Mouse (Mus musculus) lung, adult 18-20 months (tissue): Measurements from ENCODE around the gene Vegfd.

Experiments used
- DNase-seq, 2 experiments: peaks; one replicate each; pipeline ENCODE4 v3.0.0; 2022; ENCODE audit warnings: mixed read lengths in 2 of 2

Gene Vegfd

DNA sequence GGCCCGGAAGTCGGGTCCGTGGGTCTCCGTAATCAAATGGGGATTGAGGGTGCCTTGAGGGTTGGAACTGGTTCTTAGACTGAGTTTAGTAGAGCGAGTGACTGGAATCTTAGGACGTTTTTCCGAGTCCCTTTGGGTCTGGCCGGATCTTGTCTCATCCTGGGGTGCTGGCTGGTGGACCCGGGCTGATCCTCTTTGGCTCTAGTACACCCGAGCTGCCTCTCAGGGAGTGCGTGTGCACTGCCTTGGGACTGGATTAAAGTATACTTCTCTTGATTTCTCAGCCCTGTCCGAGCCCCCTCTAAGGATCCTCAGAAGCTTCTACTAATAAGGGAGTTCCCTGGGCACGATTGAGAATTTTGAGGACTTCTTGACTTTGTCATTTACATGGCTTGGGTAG lies 46.8 kb downstream of the Vegfd start:
- DNase-seq = no peak

DNA sequence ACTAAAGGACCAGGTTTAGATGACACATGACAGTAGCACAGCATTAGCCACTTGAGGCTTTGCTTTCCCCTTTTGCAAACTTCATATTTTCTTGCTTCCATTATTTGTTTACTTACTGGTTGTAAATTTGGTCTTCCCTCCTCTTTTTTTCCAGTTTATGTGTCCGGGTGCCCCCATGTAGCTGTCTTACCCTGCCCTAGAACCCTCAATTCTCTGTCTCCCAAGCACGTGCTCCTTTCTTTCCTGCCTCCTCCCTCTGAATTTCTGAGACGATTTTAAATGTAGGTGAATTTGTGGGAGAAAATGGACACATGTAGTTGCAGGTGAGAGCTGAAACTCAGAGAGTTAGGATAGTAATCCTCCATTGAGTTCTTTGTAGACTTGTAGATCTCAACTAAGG lies 47.3 kb downstream of the Vegfd start:
- no peak for DNase-seq

DNA sequence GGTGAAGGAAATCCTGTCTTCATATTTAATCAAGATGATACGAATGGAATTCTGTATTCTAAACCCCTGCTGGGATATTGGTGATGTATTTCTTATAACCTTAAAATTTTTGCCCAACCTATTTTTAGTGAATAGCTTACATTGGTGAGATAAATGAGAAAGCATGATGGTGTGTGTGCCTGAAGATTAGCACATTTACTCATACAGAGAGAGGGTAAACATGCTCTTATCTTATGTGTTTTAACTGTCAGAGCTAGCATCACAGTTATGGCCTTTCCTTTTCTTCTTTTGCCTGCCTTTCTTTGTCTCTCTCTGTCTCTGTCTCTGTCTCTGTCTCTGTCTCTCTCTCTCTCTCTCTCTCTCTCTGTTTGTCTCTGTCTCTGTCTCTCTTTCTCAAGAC lies 51.6 kb downstream of the Vegfd start:
- no peak for DNase-seq

DNA sequence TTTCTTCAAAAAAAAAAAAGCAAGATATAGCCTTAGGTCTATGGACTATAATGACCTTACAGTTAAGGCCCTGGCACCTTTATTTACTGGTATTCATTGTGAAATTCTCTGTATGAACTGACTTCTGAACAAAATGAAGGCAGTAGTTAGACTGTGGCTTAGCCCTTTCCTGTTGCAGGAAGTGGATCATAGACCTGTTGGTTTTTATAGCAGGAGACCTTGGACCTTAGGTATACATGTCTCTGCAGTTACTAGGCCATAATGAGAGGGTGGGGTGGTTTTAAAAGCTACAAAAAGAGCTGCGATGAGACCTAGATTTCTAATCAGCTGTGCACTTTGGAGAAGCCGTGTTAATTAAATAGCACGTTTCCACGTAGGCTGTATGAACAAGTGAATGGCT lies 54.1 kb downstream of the Vegfd start:
- DNase-seq = no peak

DNA sequence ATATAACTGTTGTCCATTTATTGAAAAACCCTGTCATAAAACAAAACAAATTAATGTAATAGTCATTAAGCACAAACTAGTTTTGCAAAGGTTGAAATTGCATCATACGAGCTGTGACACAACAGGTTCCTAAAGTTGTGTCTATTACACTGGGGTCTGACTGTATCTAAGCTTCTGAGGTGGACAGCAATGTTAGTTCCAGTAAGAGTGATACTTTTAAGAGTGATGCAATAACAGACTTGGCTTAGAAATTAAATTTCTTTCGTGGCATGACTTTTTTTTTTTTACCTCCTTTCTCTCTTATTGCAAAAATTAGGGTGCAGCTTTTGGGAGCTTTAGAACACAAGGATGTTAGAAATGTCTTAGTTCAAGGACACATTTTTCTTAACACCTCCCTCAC lies 55.0 kb downstream of the Vegfd start:
- DNase-seq = no peak

DNA sequence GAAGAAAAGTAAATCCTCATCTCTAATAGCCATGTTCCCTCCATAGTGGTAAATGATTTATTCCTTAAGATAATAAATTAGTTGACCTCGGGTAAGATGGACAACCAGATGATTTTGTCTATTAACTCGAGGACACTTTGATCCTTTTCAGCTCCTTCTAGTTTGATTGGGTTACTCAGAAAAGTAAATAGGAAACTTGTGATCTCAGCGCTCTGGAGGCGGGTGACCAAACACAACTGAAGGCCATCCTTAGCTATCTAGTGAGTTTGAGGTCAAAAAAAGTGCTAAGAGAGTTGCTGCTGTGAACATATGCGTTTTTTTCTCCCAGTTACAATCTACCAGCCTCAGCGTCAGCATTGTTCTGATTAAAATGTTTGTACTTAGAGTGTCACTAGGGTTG lies 57.4 kb downstream of the Vegfd start:
- DNase-seq = no peak

DNA sequence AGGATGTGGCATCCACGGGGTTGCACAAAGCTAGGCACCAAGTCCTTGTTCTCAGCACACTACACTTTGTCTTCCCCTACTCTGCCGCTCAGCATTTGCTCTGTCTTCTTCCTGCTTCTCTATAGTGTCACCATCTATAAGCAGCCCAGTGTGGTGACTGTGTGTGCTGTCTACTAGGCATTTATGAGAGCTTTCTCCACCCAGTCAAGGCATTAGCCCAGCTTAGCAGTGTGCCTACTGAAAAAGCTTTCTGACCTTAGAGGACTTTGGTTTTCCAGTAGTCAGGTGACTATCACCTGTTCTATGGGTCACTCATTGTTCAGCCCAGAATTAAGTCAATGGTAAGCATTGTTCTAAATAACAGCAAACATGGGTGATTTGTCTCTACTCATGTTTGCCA lies 58.0 kb downstream of the Vegfd start:
- no peak for DNase-seq

DNA sequence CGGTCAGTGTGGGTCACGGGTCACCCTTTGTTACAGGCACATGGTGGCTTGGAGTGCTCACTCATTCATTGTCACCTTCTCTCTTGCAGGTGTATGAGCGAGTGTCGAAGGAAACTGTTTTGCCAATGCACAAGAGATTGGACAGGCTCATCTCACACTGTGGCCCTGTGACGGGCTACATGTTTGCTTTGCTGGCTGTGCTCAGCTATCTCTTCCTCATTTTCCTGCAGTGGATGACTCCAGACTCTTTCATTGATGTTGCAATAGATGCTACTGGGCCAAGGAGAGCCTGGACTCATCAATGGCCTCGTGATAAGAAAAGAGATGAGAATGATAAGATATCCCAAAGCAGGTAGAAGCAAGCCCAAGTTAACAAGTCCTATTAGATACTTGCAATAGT lies 58.4 kb downstream of the Vegfd start:
- no peak for DNase-seq

DNA sequence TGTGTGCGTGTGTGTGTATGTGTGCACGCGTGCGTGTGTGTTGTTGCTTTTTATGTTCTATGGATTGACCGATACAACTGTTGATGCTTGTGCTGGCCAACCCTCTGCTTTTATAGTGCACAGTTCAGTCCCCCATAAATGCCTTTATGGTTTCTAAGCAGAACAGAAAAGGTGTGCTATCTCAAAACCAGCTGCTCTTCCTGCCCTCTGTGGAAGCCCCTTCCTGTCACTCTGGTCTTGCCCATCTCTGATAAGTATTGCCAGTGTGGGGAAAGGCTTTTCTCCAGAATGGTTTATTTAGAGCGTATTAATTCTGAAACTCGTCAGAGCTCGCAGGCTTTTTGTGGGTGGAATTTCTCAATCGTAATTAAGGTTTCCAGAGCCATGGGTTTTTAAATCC lies 59.5 kb downstream of the Vegfd start:
- no peak for DNase-seq

DNA sequence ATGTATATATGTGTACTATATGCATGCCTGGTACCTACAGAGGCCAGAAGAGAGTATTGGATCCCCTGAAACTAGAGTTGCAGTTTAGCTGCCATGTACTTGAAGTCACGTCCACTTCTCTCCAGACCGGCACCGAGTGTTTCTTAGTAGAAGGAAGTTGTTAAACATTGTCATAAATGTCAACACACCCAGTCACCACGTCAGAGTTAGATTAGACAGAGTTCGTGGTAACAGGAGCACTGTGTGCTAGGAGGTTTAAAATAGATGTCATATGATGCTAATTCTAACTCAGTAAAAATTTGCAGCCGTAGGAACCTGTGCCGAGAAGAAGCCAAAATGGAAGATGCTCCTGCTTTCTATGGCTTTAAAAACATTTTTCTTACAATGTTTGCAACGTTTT lies 63.5 kb downstream of the Vegfd start, which contains the start of gene Asb11:
Gene Asb11, plus strand, starts transcription at position 286 of the 400 bp plus-strand sequence.
- DNase-seq = no peak

DNA sequence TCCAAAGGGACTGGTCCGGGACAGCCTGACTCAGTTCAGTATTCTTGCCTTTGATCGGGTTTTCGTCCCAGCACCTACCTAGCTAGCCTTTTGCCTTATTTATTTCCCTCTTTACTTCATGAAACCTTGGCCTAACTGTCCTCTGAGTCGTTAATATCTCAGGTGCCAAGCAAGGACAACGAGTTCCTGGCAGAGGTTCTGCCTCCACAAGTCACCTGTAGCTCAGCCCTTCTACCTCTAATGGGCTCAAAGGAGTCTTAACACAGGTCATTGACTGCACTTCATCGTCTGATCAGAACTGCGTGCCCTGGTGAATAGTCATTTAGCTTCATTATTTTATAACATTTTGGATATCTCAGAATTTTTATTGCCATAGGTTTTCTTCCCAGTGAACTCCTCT lies 66.3 kb downstream of the Vegfd start:
- DNase-seq = peak in 1 of 2 experiments; percentile 6

DNA sequence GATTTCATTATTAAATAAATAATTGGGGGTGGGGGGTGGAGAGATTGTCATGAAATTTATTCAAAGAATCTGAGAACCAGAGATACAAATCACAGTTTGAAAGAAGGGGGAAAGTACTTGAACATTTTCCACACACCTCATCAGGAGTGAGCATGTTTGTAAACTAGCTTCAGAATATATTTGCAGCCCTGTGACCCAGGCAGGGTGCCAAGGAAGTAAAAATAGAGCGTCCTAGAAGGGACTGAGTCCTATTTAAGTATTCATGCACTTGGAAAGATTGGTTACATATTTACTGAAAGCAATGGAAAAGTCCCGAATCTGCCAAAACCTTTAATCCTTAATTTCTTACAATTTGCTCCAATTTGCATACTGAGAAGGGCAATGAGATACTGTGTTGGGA lies 67.0 kb downstream of the Vegfd start:
- DNase-seq = peak; percentile 35 to 58

DNA sequence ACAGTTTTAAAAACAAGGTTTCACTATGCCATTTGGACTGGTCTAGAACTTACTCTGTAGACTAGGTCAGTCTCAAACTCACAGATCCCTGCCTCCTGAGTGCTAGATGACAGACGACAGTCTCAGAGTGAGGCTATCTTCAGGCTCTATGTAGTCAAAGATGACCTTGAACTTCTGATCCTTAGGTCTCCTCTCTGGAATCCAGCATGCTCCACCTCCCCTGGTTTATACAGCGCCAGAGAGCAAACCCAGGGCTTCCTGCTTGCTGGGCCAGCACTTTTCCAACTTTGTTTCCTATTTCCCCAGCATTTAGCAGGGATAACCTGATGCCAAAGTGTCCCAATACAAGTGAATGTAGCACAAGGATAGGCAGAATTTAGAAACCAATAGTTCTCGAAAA lies 67.5 kb downstream of the Vegfd start:
- no peak for DNase-seq

DNA sequence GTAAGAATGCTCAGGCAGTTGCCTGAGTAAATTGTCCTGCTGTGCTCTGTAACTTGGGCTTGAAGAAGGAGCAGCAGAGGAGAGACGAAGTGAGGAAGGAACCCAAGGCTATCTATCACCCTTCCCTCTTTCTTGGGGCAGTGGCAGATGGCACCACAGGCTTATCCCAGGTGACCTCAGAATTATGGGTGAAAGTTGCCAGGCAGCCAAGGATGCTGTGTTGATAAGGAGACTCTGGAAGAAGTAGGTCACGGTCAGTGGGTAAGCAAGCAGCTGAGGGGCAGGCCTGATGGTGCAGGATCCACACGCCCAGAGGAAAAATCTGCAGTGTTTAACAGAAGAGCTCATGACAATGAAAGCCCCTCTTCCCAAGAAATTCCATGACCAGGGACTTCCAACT lies 68.1 kb downstream of the Vegfd start:
- no peak for DNase-seq

DNA sequence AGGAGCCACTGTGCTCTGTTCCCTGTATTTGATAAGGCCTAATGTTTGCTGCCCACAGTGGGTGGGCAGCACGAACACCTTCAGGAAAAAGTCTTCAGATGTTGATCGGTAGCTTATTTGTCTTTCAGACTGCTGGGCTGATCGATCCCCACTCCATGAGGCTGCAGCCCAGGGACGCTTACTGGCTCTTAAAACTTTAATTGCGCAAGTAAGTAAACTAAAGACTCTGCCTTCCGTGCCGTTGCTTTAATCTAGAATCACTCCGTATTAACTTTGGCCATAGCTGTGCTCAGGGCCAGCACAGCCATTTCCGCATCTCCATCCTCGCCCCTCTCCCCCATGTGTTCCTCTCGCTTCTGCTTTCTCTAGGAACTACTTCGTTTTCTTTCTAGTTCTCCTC lies 72.4 kb downstream of the Vegfd start:
- peak in 1 of 2 experiments; percentile 16 for DNase-seq

DNA sequence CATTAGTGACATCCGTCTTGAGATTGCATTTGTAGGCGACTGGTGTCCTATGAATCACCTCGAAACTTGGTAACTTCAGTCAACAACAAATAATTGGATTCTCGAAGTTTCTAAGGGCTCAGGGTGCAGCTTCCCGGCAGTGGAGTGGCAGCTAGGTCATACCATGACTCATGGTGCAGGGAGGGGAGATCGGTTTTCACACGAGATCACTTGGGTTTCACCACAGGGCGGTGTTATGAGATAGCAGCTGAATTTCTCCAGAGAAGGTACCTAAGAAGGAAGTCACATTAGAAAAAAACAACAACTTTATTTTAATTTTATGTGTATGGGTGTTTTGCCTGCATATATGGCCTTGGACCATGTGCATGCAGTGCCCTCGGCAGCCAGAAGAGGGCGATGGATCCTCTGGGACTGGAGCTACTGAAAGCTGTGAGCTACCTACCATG lies 73.0 kb downstream of the Vegfd start:
- peak; percentile 5 to 18 for DNase-seq

DNA sequence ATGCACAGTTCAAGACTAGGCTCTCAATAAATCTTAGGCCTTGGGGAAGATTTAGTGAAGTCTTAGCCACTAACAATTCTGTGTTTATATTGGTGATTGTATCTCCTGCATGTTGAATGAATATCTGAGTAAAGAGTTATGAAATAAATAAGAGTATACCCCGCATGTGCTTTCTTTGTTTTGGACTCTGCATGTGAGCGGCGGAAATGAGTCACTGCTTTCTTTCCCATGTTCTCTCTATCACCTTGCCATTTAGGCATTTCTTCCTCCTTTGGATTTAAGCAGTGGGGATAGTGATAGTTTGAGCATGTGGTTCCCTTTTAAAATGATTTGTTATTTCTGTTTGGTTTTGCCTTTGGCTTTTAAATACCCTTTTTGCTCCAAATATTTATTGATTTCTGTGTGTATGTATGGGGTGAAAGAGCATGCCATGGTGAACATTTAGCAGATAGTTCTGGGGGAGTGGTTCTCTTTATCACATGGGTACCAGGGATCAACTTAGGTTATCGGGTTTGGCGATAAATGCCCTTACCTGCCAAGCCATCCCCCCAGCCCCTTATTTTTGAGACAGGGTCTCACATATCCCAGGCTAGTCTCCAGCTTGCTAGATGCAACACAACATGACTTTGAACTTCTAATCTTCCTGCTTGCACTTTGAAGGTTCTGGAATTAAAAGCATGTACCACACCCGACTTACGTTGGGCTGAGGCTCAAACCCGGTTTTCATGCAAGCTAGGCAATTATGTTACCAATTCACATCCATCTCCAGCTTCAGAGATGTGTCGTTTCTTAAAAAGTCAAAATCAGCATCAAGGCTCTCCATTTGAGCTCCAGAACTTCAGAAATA lies 73.9 kb downstream of the Vegfd start:
- no peak for DNase-seq

DNA sequence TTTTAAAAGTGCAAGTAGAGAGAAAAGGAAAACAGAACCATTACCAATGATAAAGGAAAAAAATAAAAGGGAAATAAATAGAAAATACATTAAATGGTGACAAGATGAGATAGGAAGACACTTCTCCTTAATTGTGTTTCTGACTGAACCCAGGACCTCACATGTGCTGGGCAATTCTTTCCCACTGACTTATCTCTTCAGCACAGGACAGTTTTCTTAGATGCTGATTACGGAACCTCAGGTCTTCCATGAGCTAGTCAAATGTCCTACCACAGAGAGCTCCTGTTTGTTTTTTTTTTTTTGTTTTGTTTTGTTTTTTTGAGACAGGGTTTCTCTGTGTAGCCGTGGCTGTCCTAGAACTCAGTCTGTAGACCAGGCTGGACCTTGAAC lies 74.5 kb downstream of the Vegfd start:
- DNase-seq = no peak

DNA sequence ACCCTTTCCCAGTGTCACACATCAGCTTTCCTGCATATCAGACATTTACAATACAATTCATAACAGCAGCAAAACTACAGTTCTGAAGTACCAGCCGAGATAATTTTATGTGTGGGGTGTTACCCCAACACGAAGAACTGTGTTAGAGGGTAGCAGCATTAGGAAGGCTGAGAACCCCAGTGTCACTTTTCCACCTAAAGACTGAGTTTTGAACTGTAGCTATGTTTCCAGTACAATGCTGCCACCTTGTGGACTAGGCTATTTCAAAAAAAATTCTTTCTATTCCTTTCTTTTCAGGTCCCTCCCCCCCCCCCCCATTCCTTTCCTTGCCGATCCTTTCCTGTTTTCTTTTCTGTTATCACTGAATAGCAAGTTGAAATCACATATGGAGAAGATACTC lies 76.0 kb downstream of the Vegfd start:
- peak in 1 of 2 experiments; percentile 16 for DNase-seq
